Mouse (Mus musculus) right cerebral cortex, adult 2 months (tissue): ENCODE measurements at regions not wholly inside any gene's neighbourhood (a gene's known extent, or its start where the extent isn't known, plus 50 kb on each side); places are given as distances from the start of the nearest gene placed in this dataset.

Experiments used
- DNase-seq, 2 experiments: peaks; one replicate each; pipeline ENCODE4 v3.0.0; 2021 to 2022; ENCODE audit warnings: low spot score in 2 of 2

- DNase-seq = no peak
Measured at GRCm38 (mm10) chr12:50709000-50709788, 60.3 kb upstream of the Prkd1 start.

- peak in 1 of 2 experiments; percentile 4 for DNase-seq
Measured at GRCm38 (mm10) chr12:50698613-50699442, 49.9 kb upstream of the Prkd1 start.
